Mouse (Mus musculus): ENCODE data around the gene Fhl2. TPM values are rescaled to one million over a fixed set of nuclear protein-coding genes. Genes with fewer than 3 reads are reported as not detected.

The Fhl2 gene
- polyA plus RNA-seq, 1 experiment from 2014 or later = 11.9 TPM

- H3K4me2 ChIP-seq (ENCODE audit: low read length) = no peak overlapping the region
- no peaks in the 10 kb centered on the region for H3K9me3 ChIP-seq (replicated peaks; ENCODE audit: control insufficient read depth, low read length)
- H3K36me3 ChIP-seq (ENCODE audit: control insufficient read depth, insufficient read depth, low read length) = no peaks in the 10 kb centered on the region
- H3K27ac ChIP-seq (ENCODE audit: low read depth, low read length) = no peak overlapping the region
- H3K9ac ChIP-seq (ENCODE audit: low read length) = no peak overlapping the region
- no peak overlapping the region for H3K4me3 ChIP-seq (ENCODE audit: low read depth, low read length)
- H3K4me1 ChIP-seq (ENCODE audit: control insufficient read depth, insufficient read depth, low read length) = no peaks in the 10 kb centered on the region
- DNase-seq (ENCODE audit: low spot score) (no peak), ATAC-seq (no peak)
- no peaks in the 10 kb centered on the region for H3K27me3 ChIP-seq (replicated peaks; ENCODE audit: control insufficient read depth, insufficient read depth, low read length)
- WGBS = 84% methylated on average over 5 of the region's 5 CpGs
Observed at GRCm38 (mm10) chr1:43223097-43223496, 26.3 kb upstream of the Fhl2 start.

DNA sequence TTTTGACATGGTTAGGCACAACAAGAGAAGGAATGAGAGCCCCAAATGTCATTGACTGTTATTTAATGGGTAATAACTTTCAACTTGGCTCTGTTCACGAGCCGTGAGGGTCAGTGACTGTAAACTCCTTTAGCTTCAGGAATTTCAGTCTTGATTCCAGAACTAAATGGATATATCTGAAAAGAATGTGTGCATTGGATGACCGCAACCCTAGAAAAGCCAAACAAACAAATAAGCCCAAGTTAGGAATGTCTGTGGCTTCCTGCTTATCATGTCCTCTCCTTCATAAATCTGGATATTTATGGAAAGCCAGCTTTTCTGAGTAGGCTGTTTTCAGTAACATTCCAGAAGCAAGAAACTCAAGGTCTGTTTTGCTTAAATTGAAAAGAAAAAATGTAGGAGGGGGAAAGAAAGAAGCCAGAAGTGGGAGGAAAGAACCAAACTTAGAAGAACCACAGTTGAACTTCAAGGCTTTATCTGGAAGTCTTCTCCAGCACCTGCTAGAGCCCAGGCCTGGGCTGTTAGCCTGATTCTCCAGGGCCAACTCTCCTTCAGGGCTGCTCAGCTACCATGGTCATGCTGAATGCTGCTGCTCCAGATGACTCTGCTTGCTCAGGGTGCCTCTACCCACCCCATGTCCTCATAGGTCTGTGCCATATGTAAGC, 21.4 kb upstream of the Fhl2 start:
- Histone ChIP-seq H3K4me2 (ENCODE audit: low read length) (no peak overlapping the region), H3K27me3 (replicated peaks; ENCODE audit: control insufficient read depth, insufficient read depth, low read length) (no peaks in the 10 kb centered on the region), H3K4me1 (ENCODE audit: control insufficient read depth, insufficient read depth, low read length) (no peaks in the 10 kb centered on the region), H3K4me3 (ENCODE audit: low read depth, low read length) (no peak overlapping the region), H3K36me3 (ENCODE audit: control insufficient read depth, insufficient read depth, low read length) (no peaks in the 10 kb centered on the region), H3K27ac (ENCODE audit: low read depth, low read length) (no peak overlapping the region), H3K9ac (ENCODE audit: low read length) (no peak overlapping the region), H3K9me3 (replicated peaks; ENCODE audit: control insufficient read depth, low read length) (no peaks in the 10 kb centered on the region)
- ATAC-seq (no peak), DNase-seq (ENCODE audit: low spot score) (no peak)
- WGBS = 95% methylated on average over 3 of the region's 3 CpGs

DNA sequence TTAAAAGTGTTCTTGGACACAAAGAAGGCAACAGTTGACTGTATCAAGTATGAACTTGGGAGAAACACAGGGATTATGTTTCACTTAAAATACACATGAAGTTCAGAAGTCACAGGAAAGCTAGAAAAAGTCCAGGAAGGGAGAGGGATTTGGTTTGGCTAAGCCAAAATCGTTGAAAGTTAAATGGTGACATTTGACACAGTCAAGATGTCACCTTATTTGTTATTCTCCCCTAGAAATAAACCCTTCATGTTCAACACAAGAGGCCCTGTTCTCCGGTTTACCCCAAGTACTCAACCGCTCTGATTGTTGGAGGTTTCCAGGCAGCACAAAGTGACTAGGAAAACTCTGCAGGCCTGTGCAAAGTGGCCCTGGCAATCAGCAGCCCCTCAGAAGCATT, 18.8 kb upstream of the Fhl2 start:
- no peak overlapping the region for H3K9ac ChIP-seq (ENCODE audit: low read length)
- no peaks in the 10 kb centered on the region for H3K4me1 ChIP-seq (ENCODE audit: control insufficient read depth, insufficient read depth, low read length)
- no peaks in the 10 kb centered on the region for H3K36me3 ChIP-seq (ENCODE audit: control insufficient read depth, insufficient read depth, low read length)
- DNase-seq (ENCODE audit: low spot score) (no peak), ATAC-seq (no peak)
- no peak overlapping the region for H3K4me2 ChIP-seq (ENCODE audit: low read length)
- H3K27ac ChIP-seq (ENCODE audit: low read depth, low read length) = no peak overlapping the region
- no peaks in the 10 kb centered on the region for H3K9me3 ChIP-seq (replicated peaks; ENCODE audit: control insufficient read depth, low read length)
- H3K27me3 ChIP-seq (replicated peaks; ENCODE audit: control insufficient read depth, insufficient read depth, low read length) = no peaks in the 10 kb centered on the region
- WGBS = 86% methylated on average over 3 of the region's 3 CpGs
- H3K4me3 ChIP-seq (ENCODE audit: low read depth, low read length) = no peak overlapping the region

- Histone ChIP-seq H3K27ac (ENCODE audit: low read depth, low read length) (no peak overlapping the region), H3K9ac (ENCODE audit: low read length) (no peak overlapping the region), H3K4me2 (ENCODE audit: low read length) (no peak overlapping the region), H3K9me3 (replicated peaks; ENCODE audit: control insufficient read depth, low read length) (no peaks in the 10 kb centered on the region), H3K36me3 (ENCODE audit: control insufficient read depth, insufficient read depth, low read length) (no peaks in the 10 kb centered on the region), H3K4me3 (ENCODE audit: low read depth, low read length) (no peak overlapping the region), H3K4me1 (ENCODE audit: control insufficient read depth, insufficient read depth, low read length) (no peaks in the 10 kb centered on the region), H3K27me3 (replicated peaks; ENCODE audit: control insufficient read depth, insufficient read depth, low read length) (no peaks in the 10 kb centered on the region)
- DNase-seq (ENCODE audit: low spot score) = no peak
- WGBS = 70% methylated on average over 1 of the region's 1 CpGs
- no peak for ATAC-seq
Observed at GRCm38 (mm10) chr1:43211274-43211673, 14.5 kb upstream of the Fhl2 start.

- DNase-seq (ENCODE audit: low spot score) (no peak), ATAC-seq (no peak)
- H3K4me1 ChIP-seq (ENCODE audit: control insufficient read depth, insufficient read depth, low read length) = no peaks in the 10 kb centered on the region
- whole genome bisulfite sequencing = 78% methylated on average over 9 of the region's 9 CpGs
- no peaks in the 10 kb centered on the region for H3K36me3 ChIP-seq (ENCODE audit: control insufficient read depth, insufficient read depth, low read length)
- no peaks in the 10 kb centered on the region for H3K27me3 ChIP-seq (replicated peaks; ENCODE audit: control insufficient read depth, insufficient read depth, low read length)
- no peak overlapping the region for H3K9ac ChIP-seq (ENCODE audit: low read length)
- H3K4me2 ChIP-seq (ENCODE audit: low read length) = no peak overlapping the region
- H3K27ac ChIP-seq (ENCODE audit: low read depth, low read length) = no peak overlapping the region
- H3K9me3 ChIP-seq (replicated peaks; ENCODE audit: control insufficient read depth, low read length) = no peaks in the 10 kb centered on the region
- no peak overlapping the region for H3K4me3 ChIP-seq (ENCODE audit: low read depth, low read length)
Observed at GRCm38 (mm10) chr1:43210285-43210684, 13.5 kb upstream of the Fhl2 start.

DNA sequence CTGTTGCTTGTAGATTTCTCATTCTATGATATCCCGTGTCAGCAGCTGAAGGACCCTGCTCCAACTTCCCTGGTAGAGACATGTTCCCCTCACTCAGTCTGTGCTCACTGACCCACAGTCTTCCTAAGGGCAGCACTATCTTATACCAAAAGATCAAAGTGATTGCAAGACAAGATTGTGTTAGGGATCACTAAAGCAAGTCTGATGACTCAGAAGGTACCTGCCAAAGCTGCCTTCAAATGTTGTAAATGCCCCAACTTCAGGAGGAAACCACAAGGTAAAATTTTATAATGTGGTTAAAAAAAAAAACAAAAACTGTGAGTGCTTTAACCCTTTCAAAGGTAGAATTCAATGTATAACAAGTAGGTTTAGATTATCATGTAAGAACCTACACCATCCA, 10.4 kb upstream of the Fhl2 start:
- DNase-seq (ENCODE audit: low spot score) (no peak), ATAC-seq (no peak)
- Histone ChIP-seq H3K9ac (ENCODE audit: low read length) (no peak overlapping the region), H3K27me3 (replicated peaks; ENCODE audit: control insufficient read depth, insufficient read depth, low read length) (no peaks in the 10 kb centered on the region), H3K4me3 (ENCODE audit: low read depth, low read length) (no peak overlapping the region), H3K4me2 (ENCODE audit: low read length) (no peak overlapping the region), H3K36me3 (ENCODE audit: control insufficient read depth, insufficient read depth, low read length) (no peaks in the 10 kb centered on the region), H3K27ac (ENCODE audit: low read depth, low read length) (no peak overlapping the region), H3K4me1 (ENCODE audit: control insufficient read depth, insufficient read depth, low read length) (no peaks in the 10 kb centered on the region), H3K9me3 (replicated peaks; ENCODE audit: control insufficient read depth, low read length) (no peaks in the 10 kb centered on the region)
- 93% methylated on average over 1 of the region's 1 CpGs for WGBS

- Histone ChIP-seq H3K36me3 (ENCODE audit: control insufficient read depth, insufficient read depth, low read length) (no peaks in the 10 kb centered on the region), H3K9ac (ENCODE audit: low read length) (no peak overlapping the region), H3K27ac (ENCODE audit: low read depth, low read length) (no peak overlapping the region), H3K4me2 (ENCODE audit: low read length) (no peak overlapping the region), H3K27me3 (replicated peaks; ENCODE audit: control insufficient read depth, insufficient read depth, low read length) (no peaks in the 10 kb centered on the region), H3K9me3 (replicated peaks; ENCODE audit: control insufficient read depth, low read length) (no peaks in the 10 kb centered on the region), H3K4me3 (ENCODE audit: low read depth, low read length) (no peak overlapping the region), H3K4me1 (ENCODE audit: control insufficient read depth, insufficient read depth, low read length) (no peaks in the 10 kb centered on the region)
- DNase-seq (ENCODE audit: low spot score) (no peak), ATAC-seq (no peak)
- 62% methylated on average over 5 of the region's 5 CpGs for WGBS
Observed at GRCm38 (mm10) chr1:43203282-43203681, 6.5 kb upstream of the Fhl2 start.

- no peak overlapping the region for H3K27ac ChIP-seq (ENCODE audit: low read depth, low read length)
Observed at GRCm38 (mm10) chr1:43202226-43202625, 5.4 kb upstream of the Fhl2 start.

GRCm38 (mm10) chr1:43201796-43202195, 5.0 kb upstream of the Fhl2 start:
- WGBS = 91% methylated on average over 1 of the region's 2 CpGs
- H3K27ac ChIP-seq (ENCODE audit: low read depth, low read length) = no peak overlapping the region
- H3K36me3 ChIP-seq (ENCODE audit: control insufficient read depth, insufficient read depth, low read length) = no peaks in the 10 kb centered on the region
- H3K27me3 ChIP-seq (replicated peaks; ENCODE audit: control insufficient read depth, insufficient read depth, low read length) = no peaks in the 10 kb centered on the region
- no peaks in the 10 kb centered on the region for H3K4me1 ChIP-seq (ENCODE audit: control insufficient read depth, insufficient read depth, low read length)
- ATAC-seq = no peak
- H3K4me2 ChIP-seq (ENCODE audit: low read length) = no peak overlapping the region
- no peak overlapping the region for H3K4me3 ChIP-seq (ENCODE audit: low read depth, low read length)
- no peak overlapping the region for H3K9ac ChIP-seq (ENCODE audit: low read length)
- no peak for DNase-seq (ENCODE audit: low spot score)
- no peaks in the 10 kb centered on the region for H3K9me3 ChIP-seq (replicated peaks; ENCODE audit: control insufficient read depth, low read length)

More at GRCm38 (mm10) chr1:43202226-43202625, 5.4 kb upstream of the Fhl2 start:
- Histone ChIP-seq H3K4me2 (ENCODE audit: low read length) (no peak overlapping the region), H3K27me3 (replicated peaks; ENCODE audit: control insufficient read depth, insufficient read depth, low read length) (no peaks in the 10 kb centered on the region), H3K4me1 (ENCODE audit: control insufficient read depth, insufficient read depth, low read length) (no peaks in the 10 kb centered on the region), H3K9ac (ENCODE audit: low read length) (no peak overlapping the region), H3K36me3 (ENCODE audit: control insufficient read depth, insufficient read depth, low read length) (no peaks in the 10 kb centered on the region), H3K4me3 (ENCODE audit: low read depth, low read length) (no peak overlapping the region), H3K9me3 (replicated peaks; ENCODE audit: control insufficient read depth, low read length) (no peaks in the 10 kb centered on the region)
- ATAC-seq = no peak
- DNase-seq (ENCODE audit: low spot score) = no peak

All from forebrain, embryonic 14.5 days (tissue).